Mouse (Mus musculus) activated CD4-positive, CD25-positive, alpha-beta regulatory T cell, adult 4 months (primary cell): ENCODE measurements around the gene Oas1h. TPM values are rescaled to one million over a fixed set of nuclear protein-coding genes. Genes with fewer than 3 reads are reported as not detected.
"Not testable (repeated sequence)": the region's sequence is repeated elsewhere in the genome, so short reads cannot be mapped to it uniquely, and the experiment has no call there.

Experiments used
- ATAC-seq: one replicate; pipeline ENCODE4 v1.8.0; 2017
- polyA plus RNA-seq, 2 experiments: library from polyadenylated mRNA; unstranded; fragments of 100-300 nt; shearing (Covaris generic); gene quantifications; one replicate each; pipeline ENCODE4 v1.2.1; 2017

The Oas1h gene
- not detected for polyA plus RNA-seq

DNA sequence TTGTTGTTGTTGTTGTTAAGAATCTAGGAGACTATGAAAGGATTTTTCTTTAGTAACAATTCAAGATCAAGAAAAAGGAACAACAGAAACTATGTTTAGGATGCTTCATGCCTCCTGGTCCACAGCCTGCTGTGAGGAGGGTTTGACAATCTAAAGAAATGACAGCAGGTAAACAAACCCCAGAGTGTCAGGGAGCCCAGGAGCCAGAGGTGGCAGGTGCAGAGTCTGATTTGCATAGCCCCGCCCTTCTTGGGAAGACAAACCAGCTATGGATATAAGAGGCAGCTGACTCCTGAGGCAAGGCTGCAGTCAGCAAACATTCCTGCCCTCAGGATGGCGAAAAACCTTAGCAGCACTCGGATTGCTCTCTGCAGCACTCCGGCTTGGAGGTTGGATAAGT lies at the start of gene Oas1h:
Oas1h (plus strand) TSS at position 301 of the 400 bp plus-strand sequence.
- no peak for ATAC-seq

DNA sequence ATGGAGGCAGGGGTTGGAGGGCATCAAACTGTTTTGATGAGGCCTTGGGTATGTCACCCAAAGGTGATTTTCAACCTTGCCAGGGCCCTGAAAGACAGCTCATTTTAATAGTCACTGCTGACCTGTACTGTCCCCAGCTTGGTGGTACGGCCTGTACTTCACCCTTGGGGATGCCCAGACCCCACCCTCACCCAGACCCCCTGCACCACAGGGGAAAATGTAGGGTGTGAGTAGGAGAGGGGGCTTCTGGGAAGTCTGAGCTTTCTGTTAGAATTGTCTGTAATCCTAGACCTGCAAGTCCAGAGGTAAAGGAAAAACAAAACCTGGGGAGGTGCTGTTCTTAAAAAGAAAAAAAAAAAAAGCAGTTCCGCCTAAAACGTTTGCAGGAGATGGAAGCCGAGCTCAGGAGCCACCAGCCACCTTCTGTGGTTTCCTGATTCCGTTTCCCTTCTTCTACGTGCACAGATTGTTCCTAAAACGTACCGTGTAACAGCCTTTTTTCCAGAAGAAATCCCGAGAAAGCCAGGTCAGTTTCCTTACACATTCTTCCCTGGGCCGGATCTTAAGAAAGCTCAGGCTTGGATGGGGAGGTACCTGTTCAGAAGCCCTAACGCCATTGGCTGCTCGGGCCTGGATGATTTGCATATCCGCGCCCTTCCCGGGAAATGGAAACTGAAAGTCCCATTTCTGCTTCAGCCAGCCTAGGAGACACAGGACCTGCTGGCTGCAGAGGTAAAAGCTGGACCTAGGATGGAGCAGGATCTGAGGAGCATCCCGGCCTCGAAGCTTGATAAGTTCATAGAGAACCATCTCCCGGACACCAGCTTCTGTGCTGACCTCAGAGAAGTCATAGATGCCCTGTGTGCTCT lies 49.0 kb upstream of the Oas1h start, which contains the start of gene Oas1c:
Oas1c (minus strand) TSS at position 564 of the 869 bp plus-strand sequence.
- ATAC-seq = peak; percentile 98

DNA sequence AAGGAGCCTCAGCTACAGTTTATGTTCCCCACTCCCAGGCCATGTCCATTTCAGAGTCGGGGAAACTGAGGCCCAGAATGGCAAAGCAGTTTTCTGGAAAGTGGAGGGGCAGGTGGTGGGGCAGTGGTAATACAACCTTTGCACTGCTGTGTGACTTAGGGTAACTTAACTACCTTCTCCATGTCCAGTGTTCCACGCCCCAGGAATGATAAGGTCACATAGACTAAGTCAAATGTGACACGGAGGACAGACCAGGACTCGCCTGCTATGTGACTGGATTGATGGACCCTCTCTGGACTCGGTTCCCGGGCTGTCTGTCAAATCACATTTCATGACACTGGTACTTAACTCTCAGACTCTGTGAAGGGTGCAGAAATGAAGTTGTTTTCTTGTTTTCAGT lies 48.2 kb upstream of the Oas1h start:
- no peak for ATAC-seq

DNA sequence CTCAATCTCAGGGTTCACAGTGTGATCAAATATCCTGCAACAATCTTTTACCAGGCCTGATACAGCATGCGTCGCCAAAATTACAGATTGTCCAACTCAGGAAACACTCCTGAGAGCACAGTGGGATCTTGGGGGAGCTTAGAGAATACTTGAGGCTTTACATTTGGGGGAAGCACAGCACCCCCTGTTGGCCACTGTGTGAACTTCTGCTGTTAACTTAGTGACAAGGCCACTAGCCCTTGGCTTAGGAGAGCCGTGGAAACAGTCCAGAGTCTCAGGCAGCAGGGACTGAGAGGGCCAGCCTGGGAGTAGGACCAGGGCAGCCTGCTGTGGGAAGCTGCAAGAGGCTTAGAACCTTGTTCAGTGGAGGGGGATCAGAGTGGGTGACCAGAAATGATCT lies 45.3 kb upstream of the Oas1h start:
- ATAC-seq = no peak

DNA sequence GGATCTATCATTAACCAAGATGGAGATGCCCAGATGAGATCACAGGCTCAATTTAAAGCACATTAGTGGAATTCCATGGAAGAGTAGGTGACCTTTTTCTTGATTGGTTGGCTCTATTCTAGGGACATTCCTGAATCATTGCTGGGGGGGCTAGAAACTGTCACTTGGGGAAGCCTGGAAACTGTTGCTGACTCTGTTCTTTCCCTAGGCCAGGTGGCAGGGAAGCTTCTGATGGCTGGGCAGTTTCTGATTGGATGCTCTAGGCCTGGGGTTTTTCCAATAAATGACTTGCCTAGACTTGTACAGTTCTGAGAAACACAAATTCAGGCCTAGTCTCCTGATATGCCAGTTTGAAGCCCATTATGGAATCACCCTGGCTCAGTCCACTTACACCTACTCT lies 42.2 kb upstream of the Oas1h start:
- ATAC-seq = no peak

DNA sequence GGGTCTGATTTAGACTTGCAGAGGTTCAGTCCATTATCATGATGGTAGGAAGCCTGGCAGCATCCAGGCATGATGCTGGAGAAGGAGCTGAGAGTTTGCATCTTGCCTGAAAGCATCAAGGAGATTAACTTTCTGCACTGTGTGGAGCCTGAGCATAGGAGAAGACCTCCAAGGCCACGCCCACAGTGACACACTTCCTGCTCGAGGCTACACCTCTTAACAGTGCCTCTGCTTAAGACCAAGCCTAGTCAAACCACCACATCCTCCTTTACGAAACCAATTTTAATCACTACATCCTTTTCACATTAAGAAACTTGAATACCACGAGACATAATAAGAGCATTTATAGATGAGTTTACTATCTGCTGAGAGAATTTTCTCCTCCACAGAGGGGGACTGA lies 30.2 kb upstream of the Oas1h start:
- ATAC-seq = peak; percentile 100

DNA sequence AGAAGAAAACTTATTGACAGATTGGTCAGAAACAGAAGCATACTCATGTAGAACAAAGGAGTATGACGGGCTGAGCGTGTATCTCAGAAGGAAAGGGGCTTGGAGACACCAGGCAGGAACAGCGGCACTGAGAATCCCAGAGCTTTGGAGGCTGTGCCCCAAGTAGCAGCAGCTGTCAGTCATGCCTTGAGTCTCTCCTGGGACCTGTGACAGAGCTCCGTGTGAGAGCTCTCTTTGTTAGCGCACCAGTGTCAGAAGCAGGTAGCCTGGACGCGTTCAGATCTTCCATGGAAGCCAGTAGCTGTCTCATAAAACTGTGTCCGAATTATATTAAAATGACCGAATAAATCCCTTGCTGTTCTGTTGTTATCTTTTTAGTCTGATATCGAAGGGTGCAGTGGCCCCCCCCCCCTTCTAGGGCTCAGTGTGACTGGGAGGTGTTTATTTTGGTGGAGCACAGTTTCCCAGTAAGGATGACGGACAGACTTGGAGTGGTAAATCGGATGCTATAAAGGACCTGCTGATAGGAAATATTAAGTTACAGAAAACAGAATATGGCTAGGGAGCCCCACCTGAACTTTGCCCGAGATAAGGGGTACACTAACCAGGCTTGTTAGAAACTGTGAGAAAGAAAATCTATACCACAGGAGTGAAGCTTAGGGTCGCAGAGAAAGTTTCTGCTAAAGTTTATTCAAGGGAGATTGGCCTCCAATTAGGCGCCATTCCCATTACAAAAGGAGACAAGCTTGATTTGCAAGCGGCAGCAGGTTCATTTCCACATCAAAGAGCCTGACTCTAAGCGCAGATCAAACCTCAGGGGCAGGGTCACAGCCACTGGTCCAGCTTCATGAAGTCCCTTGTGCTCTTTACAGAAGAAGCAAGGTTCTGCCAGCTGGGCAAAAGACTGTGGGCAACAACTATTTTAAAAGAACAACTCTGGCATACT lies 27.6 kb upstream of the Oas1h start:
- ATAC-seq = no peak

DNA sequence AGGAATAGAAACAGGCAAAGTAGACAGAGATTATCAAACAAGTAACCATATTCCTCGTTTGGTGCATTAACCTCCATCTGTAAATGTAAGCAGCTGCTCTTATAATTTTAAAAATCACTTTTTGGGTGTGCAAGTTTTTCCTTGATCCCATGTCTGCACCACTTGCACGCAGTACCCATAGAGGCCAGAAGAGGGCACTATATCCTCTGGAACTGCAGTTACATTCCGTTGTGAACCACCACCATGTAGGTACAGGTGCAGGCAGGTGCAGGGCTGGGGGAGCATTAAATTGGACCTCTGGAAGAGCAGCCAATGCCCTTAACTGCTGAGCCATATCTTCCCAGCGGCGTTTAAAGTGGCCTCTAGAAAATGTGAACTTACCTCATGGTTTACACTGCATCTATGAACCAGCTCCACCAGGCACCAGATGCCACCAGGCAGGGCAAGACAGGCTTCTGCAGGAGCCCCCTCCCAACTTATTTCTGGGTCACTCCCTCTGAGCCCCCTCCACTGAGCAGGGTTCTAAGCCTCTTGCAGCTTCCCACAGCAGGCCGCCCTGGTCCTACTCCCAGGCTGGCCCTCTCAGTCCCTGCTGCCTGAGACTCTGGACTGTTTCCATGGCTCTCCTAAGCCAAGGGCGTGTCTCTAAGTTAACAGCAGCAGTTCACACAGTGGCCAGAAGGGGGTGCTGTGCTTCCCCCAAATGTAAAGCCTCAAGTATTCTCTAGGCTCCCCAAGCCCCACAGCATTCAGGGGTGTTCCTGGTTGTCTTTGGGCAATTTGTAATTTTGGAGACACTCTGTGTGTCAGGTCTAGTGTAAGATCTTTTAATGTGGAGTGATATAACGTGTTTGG lies 24.3 kb upstream of the Oas1h start:
- no peak for ATAC-seq

DNA sequence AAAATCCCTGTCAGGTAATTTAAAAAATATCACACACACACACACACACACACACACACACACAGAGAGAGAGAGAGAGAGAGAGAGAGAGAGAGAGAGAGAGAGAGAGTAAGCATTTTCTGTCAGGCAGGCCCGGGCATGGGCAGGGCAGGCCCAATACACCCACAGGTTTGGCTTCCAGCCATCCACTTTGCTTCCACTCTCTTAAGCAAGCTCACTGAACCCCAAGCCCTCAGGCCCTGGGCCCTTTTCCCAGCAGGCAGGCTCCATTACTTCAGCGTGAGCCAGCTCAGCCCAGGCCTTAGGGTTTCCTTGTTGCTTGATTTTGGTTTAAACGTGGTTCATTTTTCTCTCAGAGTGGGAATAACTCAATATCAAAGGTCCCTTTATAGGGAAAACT lies 16.5 kb upstream of the Oas1h start:
- no peak for ATAC-seq

DNA sequence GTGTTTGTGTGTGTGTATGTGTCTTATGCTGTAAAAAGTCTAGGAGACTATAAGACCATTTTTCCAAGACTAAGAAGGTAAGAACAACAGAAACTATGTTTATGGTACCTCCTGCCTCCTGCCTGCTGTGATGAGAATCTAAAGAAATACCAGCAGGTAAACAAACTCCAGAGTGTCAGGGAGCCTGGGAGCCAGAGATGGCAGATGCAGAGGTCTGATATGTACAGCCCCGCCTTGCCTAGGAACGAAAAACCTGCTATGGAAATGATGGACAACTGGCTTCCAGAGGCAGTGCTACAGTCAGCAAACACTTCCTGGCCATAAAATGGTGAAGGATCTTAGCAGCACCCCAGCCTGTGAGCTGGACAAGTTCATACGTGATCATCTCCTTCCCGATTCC lies 14.2 kb upstream of the Oas1h start, which contains the start of gene Oas1f:
Oas1f (plus strand) TSS at position 301 of the 400 bp plus-strand sequence.
- ATAC-seq = no peak

DNA sequence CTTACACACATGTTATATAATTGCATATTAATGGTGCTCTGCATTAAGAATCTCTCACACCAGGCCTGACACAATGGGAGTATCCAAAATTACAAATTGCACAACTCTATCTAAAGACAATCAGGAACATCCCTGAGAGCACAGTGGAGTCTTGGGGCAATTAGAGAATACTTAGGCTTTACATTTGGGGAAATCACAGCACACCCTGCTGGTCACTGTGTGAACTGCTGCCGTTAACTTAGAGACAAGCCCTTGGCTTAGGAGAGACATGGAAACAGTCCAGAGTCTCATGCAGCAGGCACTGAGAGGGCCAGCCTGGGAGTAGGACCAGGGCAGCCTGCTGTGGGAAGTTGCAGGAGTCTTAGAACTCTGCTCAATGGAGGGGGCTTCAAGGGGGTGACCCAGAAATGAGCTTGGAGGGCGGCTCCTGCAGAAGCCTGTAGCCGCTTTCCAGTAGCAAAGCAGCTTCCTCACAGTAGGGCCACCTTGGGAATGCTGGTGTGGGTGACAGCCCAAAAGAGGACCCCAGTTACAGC lies 11.6 kb upstream of the Oas1h start:
- ATAC-seq = no peak

DNA sequence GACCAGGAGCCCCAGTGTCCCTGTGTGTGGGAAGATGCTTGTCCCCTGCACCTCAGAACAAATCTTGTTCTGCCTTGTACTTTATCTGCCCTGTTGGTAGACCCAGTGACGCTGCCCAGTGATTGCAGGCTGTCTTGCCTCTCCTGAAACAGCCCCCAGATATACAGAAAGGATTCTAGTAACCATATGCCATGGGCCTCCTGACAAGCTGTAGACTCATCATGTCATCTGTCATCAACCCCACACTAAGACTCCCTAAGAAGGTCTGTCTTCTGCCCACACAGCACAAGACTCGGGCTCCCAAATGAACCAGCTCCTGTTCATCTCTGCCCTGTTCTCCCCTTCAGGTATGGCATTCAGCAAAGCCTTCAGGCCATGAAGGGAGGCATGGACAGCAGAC lies 2.0 kb upstream of the Oas1h start:
- no peak for ATAC-seq

DNA sequence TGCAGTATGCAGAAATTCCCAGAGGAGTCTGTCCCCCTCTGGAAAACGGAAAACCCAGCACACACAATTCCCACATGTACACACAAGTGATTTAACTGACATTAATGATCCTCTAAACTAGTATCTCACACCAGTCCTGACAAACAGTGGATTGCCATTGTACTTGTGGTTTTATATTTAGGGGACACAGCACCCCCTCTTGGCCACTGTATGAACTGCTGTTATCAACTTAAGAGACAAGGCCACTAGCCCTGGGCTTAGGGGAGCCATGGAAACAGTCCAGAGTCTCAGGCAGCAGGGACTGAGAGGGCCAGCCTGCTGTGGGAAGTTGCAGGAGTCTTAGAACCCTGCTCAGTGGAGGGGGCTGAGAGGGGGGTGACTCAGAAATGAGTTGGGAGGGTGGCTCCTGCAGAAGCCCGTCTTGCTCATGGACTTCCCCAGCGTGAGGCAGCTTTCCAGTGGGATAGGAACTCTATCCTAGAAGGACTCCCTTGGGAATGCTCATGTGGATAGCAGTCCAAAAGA lies 4.2 kb downstream of the Oas1h start:
- no peak for ATAC-seq

DNA sequence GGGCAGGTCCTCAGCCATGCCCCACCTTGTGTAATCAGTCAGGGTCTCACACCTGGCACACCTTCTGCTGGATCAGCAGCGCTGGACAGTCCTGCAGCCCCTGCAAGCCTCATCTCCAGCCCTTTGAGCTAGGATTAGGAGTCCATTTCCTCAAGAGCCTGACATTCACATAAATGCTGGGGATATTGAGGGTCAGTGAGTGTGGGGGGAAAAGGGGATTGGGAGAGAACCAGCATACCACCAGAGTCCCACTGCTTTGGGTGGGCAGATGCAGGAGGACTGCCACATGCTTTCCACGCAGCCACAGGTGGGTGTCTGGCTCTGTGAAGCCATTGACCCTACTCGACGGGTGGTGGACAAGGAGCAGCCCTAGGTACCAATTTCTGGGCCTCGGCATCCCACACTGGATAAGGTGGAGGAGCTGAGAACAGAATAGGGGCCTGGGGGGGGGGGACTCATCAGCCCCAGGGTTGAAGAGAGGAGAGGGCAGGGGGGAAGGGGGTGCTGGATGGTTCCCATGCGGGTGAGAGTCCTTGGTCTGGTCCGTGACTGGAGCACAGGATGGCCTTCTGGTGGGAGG lies 8.3 kb downstream of the Oas1h start:
- no peak for ATAC-seq

DNA sequence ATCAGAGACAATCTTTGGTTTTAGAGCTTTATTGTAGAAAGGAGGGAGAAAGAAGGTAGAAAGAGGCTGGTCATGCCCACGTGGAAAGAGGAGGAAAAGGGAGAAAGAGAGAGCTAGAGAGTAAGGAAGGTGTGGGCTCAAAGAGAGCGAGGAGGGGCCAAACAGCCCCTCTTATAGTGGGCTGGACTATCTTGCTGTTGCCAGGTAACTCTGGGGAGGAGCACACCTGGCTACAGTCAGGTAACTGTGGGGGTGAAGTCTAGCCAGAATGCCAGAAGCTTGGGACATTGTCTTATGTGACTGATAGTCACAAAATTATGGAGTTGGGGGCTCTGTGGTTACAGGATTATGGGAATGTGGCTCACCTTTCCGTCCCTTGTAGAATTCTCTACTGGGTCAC lies 8.9 kb downstream of the Oas1h start:
- no peak for ATAC-seq

DNA sequence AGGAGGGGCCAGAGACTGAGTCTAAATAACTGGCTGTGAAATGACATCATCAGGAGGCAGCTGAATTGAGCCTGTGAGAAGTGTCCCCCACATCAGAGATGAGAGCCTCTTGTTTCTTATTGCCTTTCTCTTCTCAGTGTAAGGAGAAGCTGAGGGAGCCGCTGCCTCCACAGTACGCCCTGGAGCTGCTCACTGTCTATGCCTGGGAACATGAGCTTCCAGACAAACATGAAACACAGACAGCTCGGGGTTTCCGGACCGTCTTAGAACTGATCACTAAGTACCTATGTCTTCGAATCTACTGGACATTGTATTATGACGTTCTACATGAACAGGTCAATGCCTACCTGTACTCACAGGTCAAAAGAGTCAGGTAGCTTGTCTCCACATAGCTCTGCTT lies 9.6 kb downstream of the Oas1h start:
- ATAC-seq = no peak

DNA sequence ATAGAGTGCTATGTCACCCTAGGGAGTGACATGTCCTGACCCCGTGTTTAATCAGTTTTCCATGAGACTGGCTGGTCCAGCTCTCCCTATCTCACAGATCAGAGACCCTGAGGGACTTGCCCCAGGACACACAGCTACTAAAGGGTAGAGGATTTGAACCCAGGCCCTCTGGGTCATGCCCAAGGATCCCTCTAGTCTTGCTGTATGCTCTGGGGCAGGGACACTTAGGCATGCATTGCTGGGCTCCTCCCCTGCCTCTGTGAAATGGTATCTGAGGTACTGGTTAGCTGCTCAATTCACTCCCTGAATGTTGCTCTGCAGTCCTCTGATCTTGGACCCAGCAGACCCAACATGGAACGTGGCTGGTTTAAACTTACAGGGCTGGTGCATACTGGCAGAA lies 10.2 kb downstream of the Oas1h start:
- ATAC-seq = no peak

DNA sequence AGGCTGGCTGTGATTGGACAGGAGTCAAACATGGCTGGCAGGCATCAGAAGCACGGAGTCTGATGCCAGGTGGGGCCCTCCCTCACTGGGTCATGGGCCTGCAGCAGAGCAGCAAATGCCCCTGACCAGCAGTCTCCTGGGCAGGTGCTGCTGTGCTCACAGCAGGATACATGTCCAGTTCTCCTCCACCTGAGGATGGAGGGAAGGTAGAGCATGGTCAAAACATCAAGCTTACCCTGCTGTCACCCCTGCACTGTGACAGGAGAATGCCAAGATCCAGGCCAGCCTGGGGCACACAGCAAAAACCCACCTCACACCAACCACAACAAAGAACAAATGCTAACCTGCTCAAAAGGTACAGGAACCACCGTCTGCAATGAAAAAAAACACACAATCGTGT lies 15.6 kb downstream of the Oas1h start:
- ATAC-seq = not testable (repeated sequence)

DNA sequence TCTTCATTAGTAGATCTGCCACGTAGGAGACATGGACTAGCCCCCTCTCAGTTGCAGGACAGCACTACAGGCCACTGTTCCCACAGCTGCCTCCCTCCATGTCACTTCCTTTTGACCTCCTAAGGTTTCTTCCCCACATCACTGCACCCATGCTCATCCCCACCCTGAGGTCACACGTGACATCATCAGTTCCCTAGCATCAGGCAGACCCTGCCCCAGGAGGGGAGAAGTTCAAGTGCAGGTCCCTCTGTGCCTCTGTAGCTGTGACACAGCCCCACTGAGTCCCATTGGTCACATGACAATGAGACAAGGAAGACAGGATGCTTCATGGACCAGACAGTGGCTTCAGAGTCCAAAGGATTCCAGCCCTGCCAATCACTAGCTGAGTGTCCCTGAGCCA lies 16.2 kb downstream of the Oas1h start:
- ATAC-seq = not testable (repeated sequence)

DNA sequence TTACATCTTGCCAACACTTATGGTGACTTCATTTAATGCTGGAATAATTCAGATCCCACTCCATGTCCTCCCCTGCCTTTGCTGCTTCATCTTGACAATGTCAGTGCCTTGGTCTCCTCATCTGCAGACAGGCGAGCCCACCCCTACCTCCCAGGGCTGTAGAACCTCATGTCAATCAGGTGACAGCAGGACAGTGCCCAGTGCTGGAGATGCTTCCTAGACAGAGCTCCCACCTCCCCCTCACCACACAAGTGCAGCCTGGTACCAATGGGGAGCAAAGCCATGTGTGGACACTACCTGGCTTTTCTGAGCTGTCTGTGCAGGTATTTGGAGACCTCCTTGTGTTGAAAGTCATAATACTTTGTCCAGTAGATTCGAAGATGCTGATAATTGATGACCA lies 17.6 kb downstream of the Oas1h start:
- ATAC-seq = not testable (repeated sequence)

DNA sequence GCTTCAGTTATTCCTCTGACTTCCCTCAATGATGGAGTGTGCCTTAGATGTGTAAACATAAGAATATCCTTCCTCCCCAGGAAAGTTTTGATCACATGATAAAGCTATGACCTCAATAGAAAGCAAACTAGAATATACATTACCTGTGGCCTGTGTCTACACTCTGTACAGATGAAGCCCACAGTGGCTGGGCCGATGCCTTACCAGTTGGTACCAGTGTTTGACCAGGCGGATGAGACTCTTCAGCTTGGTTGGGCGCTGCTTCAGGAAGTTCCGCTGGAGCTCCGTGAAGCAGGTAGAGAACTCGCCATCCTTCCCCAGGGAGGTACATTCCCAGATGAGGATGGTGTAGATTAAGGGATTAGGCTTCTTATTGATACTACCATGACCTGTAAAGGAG lies 20.5 kb downstream of the Oas1h start:
- ATAC-seq = not testable (repeated sequence)
